Mouse (Mus musculus): ENCODE measurements around the gene Mboat2.

The Mboat2 gene

DNA sequence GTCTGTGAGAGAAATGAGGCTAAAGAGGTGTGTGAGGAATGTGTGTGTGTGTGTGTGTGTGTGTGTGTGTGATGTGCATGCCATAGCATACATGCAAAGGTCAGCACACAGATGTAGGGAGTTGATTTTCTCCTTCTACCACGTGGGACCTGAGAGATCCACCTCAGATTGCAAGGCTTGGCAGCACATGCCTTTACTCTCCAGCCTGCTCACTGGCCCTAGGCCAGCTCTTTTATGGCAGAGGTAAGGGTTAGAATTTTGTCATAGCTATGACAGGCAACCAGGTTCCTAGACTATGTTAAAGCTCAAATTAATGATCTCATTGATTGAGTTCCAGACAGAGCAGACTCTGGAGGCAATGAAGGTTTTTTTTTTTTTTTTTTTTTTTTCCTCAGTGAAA, 33.1 kb downstream of the Mboat2 start:
- no peak for DNase-seq

DNA sequence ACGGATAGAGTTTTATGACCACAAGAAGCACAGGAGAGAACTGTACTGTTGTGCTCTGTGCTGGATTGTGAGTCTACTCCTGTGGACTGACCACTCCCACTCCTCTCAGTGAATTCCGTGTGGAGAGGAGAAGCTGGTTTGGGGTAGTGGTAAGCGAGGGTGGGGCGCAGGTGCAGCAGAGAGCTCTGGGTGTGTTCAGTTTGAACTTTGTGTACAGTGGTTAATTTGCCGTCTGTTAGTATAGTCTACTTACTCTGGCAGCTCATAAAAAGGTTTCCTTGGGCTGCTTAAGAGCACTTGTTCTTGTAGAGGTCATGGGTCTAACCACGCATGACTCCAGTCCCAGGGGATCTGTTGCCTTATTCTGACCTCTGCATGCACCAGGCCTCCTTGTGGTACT, 36.0 kb downstream of the Mboat2 start:
- DNase-seq = no peak

DNA sequence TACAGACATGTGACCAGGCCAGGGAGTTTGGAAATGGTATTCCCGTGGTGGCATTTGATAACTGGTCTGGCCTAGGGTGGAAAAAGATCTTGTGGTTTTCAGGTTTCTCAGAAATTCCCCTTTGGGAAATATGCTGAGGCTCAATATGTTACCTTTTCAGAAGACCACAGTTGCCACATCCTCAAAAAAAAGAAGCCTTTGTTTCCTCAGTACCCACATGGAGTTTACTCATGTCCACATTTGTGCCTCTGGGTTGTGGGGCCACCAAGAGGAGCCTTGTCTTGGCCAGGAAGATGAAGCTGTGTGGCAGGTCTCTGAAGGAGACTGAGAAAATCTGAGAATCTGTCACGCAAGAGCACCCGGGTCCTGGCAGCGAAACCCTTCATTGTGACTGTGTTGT, 38.0 kb downstream of the Mboat2 start:
- no peak for DNase-seq

DNA sequence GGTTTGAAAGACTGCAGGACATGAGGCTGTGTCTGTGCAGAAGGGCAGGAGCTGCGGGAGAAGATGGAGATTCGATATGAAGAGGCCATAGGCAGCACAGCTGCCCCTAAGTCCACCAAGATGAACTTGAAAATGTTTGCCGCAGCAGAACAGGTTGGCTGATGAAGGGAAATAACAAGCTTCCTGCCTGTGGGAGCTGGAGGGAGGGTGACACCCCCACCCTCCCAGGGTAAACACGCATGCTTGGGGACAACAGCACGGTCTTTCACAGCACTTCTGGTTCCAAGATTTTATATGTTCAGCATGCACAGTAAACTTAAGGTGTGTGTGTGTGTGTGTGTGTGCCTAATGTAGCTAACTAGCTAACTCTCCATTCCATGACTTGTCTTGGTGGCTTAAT, 38.6 kb downstream of the Mboat2 start:
- DNase-seq = no peak

DNA sequence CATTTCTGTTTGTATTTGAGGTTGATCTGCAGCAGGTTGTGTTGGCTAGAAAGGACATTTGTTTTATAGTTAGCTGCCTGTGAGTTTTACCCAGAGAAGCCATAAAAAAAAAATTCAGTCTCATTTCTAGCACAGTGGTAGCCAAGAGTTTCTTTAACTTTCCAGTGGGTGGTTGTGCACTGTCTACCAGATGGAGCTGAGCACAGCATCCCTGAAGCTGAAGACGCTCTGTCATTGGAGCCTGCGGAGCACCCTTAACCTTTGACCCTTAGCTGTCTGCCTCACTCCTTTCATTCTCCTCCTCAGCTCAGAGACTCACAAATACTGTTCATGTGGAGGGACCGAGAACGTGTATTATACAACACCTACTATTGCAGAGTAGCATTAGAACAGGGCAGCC, 40.2 kb downstream of the Mboat2 start:
- no peak for DNase-seq

DNA sequence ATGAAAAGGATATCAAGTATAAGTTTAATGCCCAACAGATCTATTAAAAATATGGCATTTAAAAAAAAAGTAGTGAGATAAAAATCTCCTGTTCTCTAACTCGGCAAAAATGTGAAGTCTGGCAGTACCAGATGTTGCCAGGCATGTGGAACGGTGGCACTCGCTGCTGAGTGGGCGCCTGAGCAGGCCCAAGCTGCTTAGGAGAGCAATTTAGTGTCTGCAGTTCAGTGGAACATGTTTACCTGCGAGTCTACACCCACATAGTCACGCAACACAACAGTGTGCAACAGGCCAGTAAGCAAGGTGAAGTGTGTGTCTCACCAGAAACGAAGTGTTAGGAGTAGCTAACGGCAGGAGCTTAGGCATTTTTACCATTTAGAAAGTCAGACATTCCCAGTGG, 41.6 kb downstream of the Mboat2 start:
- no peak for DNase-seq

DNA sequence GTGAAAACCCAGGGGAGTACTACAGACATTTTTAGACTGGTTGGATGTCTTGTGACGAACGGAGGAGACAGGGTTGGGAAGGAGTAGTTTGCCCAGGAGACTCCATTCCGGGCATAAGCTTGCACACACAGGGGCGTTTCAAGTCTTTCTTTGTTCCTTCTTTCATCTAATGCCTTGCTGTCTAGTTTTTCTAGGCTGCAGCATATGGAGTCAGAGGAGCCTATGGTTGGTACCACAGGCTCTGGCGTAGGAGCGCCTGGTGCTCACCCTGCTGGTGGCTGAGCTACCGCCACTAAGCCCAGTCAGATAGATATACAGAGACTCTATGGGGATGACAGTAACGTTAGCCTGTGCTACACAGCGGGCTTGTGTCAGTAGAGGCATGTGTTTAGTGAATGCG, 42.0 kb downstream of the Mboat2 start:
- no peak for DNase-seq

DNA sequence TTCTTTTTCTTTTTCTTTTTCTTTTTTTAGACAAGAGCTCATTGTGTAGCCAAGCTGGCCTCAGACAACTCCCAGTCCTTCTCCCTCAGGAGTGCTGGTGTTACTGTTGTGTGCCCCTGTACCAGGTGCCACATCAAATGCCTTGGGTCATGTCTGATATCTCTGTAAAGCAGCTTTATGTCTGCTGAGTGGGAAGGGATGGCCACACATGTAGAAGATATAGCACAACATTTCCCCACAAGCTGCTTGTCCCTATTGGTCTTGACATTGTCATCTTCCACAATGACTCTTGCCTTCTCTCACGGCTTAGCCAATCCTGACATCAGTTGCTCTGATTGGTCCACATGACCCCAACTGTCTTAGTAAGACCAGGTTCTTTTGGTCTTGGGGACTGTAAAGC, 45.2 kb downstream of the Mboat2 start:
- DNase-seq = no peak

DNA sequence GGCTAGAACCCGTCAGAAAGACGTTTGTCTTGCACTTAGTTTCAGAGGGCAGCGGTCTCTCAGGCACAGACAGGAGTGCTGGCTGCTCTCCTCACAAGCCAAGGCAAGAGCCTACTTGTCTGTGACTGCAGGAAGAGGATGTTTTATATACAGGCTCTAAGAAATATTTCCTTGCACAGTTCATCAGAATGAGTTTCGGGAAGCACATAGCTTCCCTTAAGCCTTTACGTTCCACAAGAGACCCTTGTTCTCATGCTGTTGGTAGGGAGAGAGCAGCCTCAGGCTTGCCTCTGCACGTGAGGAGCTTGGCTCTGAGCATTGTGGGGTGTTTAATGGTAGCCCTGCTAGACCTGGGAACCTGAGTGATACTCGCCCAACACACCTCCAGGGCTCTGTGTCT, 46.6 kb downstream of the Mboat2 start:
- no peak for DNase-seq

DNA sequence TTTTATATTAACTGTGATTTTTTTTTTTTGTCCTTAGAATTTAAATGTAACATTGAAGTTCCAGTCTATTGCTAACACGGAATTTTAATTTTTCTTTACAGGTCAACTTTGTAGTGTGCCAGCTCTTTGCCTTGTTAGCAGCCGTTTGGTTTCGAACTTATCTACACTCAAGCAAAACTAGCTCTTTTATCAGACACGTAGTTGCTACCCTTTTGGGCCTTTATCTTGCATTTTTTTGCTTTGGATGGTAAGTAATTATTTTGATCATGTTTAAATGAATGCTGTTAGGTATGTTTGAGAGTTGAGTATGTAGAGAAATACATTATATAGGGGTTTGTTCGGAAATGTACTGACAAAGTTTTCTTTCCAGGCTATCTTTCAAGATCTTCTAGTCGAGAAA, 47.4 kb downstream of the Mboat2 start:
- no peak for DNase-seq

DNA sequence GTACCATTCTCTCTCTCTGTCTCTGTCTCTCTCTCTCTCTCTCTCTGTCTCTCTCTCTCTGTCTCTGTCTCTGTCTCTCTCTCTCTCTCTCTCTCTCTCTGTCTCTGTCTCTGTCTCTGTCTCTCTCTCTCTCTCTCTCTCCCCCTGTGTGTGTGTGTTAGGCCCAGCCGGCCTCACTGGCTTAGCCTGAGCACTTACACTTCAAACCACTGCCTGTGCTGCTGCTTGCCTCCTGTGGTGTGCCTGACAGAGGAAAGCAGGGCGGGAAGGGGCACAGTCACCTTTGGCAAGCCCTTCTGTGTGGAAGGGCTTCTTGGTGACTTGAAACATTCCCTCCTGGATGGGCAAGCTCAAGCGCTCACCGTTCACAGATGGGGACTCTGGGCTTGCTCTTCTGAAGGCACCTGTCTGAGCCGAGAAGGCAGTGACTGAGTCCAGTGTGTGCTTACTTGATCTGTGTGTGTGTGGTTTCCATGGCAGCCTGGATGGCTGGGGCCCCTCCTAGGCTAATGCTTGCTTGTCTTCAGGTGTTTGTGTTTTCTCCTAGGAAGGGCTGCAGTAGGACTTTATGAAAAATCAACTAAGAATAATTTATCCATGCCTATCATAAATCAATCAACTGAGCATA, 48.2 kb downstream of the Mboat2 start:
- DNase-seq = no peak

DNA sequence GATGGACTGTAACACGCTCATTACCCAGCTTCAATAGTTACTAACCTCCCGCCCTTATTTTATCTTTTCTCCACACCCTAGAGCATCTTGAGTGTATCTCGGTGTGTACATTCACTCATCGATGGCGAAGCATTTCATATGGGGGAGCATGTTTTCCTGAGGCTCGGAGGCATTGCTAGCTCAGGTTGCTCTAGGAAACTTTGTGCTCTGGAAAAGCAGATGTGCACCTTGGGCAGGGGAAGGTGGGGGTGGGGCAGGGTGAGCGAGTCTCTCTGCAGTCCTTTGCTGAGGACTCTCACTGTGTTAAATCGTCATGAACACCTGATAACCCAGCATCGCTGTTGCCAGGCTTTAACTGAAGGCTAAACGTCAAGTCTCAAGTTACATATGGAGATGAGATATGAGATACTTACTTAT, 48.9 kb downstream of the Mboat2 start:
- no peak for DNase-seq

DNA sequence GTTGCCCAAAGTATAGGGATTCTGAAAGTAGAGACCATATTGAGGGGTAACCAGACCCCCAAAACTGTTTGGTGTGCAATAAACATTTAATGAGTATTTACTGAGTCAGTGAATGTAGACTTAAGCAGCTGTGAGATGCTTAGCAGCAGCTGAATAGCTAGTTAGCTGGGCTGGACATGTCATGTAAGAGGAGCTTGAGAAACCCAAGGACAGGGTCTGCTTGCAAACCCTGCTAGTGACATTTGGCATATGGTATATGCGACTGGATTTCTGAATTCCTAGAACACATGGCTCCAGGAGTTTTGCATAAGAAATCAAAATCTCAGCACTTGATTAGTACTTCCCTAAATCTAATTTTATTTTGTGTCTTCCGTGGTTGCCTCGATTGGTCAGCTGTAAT, 52.6 kb downstream of the Mboat2 start:
- DNase-seq = no peak

DNA sequence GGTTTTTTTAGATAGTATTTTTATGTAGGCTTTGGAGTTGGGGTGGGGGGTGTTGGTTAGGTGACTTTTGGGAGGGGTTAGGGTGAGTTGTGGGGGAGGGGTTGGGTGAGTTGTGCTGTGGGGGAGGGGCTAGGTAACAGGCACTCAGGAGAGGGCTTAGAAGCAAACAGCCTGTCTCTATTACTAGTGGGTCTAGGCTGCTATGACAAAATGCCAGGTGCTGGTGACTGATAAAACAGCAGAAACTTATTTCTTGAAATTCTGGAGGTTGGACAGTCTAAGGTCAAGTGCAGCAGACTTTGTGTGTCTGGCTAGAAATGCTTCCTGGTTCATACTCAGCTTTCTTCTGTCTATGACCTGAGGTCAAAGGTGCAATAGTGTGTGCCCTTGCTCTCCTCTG, 56.1 kb downstream of the Mboat2 start:
- DNase-seq = no peak

DNA sequence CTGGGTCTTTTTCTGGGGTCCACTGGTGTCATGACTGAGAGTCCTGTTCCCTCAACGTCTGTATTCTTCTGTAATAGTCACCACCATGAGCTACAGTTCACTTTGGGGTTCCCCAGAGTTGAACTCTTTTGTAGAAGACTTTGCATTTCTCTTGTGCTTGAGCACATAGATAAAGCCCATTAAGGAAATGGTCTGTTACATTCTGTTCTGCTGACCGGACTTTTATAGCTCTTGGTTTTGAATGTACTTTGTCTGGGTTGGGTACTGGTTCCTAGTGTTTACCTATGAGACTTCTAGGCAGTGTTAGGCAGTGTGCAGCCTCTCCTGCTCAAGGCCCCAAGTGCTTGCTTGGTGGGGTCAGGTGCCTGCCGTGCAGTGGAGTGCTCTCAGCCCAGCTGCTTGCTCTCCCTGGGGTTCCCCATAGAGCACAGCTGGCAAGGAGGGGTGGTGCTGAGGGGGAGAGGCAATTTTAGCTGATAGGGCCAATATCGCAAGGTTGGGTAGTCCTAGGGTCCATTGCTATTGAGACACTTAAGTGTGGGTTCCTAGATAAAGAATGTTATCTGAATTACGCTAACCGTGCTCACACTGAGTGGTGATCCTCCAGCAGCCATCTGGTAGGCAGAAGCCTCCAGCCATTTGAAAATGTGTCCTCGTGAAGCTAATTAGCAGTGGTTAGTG, 58.8 kb downstream of the Mboat2 start:
- DNase-seq = no peak

DNA sequence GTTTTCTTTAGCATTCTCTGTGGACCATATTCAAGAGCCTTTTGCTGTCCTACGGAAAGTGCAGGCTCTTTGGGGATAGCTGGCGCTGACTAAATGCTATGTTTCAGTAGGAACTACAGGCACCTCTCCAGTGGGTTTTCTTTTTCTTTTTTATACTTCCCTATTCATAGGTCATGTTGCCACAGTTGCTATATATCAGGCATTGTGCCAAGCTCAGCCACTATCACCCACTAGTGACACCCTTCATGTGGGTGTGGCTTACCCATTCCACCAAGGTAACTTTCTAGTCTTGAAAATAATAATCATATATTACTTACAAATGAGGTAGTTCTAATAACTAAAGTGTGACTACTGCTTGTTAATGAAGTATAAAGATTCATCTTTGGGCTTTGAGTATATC, 59.5 kb downstream of the Mboat2 start:
- DNase-seq = no peak

DNA sequence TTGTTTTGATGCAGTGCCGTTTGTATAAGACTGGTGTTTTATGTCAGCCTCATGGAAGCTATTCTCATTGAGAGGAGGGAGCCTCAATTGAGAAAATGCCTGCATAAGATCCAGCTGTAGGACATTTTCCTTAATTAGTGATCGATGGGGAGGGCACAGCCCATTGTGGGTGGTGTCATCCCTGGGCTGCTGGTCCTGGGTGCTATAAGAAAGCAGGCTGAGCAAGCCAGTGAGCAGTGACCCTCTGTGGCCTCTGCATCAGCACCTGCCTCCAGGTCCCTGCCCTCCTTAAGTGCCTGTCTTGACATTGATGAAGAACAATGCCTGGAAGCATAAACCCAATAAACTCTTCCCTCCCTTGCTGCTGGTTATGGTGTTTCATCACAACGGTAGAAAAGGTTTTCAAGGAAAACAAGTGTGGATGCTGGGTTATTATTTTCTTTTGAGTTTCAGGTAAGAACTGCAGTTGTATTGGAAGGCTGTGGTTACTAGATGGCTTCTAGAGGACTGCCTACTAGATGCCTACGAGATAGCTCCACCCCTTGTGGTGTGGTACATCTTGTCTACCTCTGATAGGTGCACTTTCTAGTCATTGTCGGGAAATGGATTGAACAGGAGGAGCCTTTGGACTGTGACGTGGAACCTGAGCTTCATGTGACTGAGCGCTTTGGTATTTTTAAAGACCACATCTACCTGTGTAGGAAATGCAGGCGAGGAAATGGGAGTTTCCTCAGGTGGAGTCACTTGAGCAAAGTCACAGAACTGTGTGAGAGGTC, 60.2 kb downstream of the Mboat2 start:
- no peak for DNase-seq

DNA sequence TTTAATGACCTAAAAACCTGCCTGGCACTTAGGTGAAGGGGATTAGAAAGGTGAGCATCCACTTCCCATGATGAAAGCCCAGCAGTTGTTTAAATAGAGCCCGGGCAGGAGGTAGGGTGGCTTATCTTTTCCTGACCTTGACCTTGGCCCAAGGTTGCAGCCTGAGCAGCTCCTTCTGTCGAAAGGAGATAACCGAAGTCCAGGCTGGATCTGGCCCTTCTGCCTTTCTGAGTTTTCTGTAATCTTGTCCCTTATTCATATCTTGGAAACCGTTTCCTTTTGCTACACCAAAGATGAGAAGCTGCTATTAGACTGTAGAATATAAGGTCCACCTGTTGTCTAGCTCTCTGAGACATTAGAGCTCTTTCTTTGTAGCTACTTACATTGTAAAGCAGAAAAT, 61.9 kb downstream of the Mboat2 start:
- DNase-seq = no peak

DNA sequence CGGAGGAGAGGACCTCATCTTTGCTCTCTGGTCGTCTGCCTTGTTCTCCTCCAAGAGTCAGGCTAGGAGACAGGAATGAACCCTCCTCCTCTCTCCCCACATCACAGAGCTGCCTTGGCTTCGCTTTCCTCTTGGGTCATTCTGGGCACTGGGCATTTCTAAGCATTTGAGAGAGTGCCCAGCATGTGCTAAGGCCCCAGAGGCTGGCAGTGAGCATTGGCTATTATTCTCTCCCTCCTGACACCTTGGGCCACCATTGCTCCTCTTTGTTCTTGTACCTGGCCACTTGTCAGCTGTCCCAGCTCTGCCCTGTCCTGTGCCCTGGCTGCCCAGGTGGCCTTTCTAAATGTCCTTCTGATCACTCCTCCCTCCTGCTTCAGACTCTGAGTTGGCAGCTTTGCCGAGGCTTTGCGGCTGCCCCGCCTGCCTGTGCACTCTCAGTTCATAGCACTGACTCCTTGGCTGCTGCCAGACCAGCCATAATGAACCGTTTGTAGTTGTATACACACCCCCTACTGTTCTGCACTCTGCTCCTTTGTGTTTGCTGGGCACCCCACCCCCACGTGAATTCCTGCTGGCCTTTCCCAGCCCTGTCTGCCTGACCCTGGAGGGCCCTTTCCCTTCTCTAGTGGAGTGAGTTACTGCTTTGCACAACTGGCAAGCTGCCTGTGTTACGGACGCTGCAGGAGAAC, 63.2 kb downstream of the Mboat2 start:
- no peak for DNase-seq

DNA sequence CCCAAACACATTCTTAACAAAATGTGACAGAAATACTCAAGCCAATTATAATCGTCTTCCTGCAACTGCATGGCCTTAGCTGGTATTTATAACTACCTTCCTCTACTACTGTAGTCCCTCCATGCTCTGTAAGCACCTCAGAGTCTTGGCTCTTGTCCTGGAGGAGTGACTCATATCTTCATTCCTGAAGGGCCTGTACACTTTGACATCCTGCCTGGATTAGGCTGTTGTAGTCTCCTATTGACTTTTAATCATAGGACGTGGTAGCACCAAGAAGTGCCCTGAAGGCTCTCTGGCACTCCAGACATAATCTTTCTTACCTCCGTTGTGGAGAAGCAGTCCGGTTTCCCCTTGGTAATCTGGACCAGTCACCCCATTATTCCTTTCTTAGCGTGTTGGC, 64.7 kb downstream of the Mboat2 start:
- no peak for DNase-seq

DNA sequence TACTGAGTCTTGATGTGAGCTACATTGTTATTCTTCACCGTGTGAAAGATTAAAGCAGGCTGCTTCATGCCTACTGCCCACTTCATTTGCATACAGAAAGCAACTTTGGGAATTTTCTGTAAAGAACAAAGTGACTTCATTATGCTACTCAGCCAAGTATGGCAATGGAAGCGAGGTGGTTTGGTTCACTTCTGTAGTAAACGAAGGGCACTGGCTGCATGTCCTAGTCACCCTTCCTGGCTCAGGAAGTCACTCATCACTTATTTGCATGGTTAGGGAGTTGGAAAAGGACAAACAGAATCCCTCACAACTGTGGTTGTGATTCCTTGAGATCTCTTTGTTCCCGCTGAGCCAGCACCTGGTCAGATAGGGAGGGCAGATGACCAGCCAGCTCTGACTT, 66.7 kb downstream of the Mboat2 start:
- DNase-seq = no peak

DNA sequence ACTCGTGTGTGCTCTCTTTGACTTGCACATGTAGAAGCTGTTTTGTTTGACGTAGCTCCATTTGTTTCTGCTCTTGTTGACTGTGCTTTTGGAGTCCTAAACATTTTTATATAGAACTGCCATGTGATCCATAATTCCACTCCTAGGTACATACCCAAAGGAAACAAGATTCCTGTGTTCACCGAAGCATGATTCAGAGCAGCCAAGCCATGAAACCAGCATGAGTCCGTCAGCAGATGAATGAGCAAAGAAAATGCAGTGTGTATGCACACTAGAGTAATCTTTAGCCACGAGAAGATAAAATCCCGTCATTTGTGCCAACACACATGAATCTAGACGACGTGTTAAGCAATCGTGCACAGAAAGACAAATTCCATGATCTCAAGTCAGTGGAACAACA, 67.5 kb downstream of the Mboat2 start:
- no peak for DNase-seq

DNA sequence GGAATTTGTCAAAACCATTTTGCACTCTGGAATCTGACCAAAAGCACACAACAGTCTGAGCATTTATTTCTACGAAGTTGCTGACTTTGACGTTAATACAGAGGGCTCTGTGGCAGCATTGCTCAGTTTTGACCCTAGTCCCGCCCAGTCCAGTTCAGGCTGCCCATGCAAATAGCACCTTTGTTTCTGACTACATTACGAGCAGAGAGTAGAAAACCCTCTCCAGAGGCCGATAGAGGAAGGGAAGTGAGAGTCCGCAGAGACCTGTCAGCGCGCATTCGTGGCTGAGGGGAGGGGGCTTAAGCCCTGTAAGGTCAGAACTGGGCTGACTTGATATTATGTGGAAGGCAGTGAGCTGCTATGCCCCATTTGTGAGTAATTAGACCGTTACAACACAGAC, 69.0 kb downstream of the Mboat2 start:
- no peak for DNase-seq

DNA sequence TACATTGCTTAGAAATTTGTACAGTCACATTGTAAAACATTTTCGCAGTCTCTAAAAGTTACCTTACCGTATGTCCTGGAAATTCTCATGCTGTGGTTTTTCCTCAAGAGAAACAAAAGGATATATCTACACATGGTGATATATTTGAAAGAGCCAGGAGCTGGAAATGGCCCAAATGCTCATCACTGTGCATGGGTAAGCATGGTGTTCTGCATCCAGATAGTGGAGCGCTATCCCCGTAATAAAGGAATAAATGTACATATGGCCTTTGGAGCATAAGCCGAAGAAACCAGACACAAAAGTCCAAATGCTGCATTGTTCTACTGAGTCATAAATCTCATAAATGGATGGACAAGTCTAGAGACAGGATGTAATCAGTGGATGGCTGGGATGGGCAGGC, 72.1 kb downstream of the Mboat2 start:
- DNase-seq = no peak

Data from spleen, adult 18-20 months (tissue).